Mouse (Mus musculus) kidney, postnatal 0 days (tissue): ENCODE data around the gene Qprt. TPM values are rescaled to one million over a fixed set of nuclear protein-coding genes. Genes with fewer than 3 reads are reported as not detected.

Experiments
- ATAC-seq: fragments of 200-750 bp; cut with Nextera tagmentation; replicated peaks from 2 replicates; pipeline ENCODE4 v1.8.0; 2017; ENCODE audit warnings: low read depth, moderate number of reproducible peaks, moderate TSS enrichment, moderate library complexity; ENCODE audit not compliant: low FRiP score
- DNase-seq: peaks from one replicate; pipeline ENCODE4 v3.0.0-alpha.2; 2016; ENCODE audit warnings: low spot score
- H3K27ac ChIP-seq: fragments of 300-500 bp; sonication (generic); 2 replicates; pipeline ENCODE4 v1.5.1; 2014; ENCODE audit warnings: mild to moderate bottlenecking
- H3K27me3 ChIP-seq: fragments of 300-500 bp; sonication (generic); 2 replicates; pipeline ENCODE4 v1.6.1; 2014; ENCODE audit warnings: low read length, mixed read lengths; ENCODE audit not compliant: insufficient read depth
- H3K36me3 ChIP-seq: fragments of 300-500 bp; sonication (generic); 2 replicates; pipeline ENCODE4 v1.6.1; 2014; ENCODE audit warnings: low read length, mixed read lengths; ENCODE audit not compliant: insufficient read depth
- H3K4me1 ChIP-seq: fragments of 300-500 bp; sonication (generic); replicated peaks from 2 replicates; pipeline ENCODE4 v1.6.1; 2014; ENCODE audit warnings: antibody characterized with exemption, low read length, mixed read lengths; ENCODE audit not compliant: insufficient read depth
- H3K4me2 ChIP-seq: fragments of 300-500 bp; sonication (generic); 2 replicates; pipeline ENCODE4 v1.6.1; 2014; ENCODE audit warnings: mild to moderate bottlenecking, low read length, moderate library complexity, mixed read lengths
- H3K4me3 ChIP-seq: fragments of 300-500 bp; sonication (generic); replicated peaks from 2 replicates; pipeline ENCODE4 v1.5.1; 2014; ENCODE audit warnings: low read depth, low read length
- H3K9ac ChIP-seq: fragments of 300-500 bp; sonication (generic); 2 replicates; pipeline ENCODE4 v1.6.1; 2014; ENCODE audit warnings: low read depth, low read length
- H3K9me3 ChIP-seq: fragments of 300-500 bp; sonication (generic); replicated peaks from 2 replicates; pipeline ENCODE4 v1.6.1; 2016; ENCODE audit warnings: low read length, inconsistent platforms, mixed read lengths
- CTCF ChIP-seq: IDR thresholded peaks from 2 replicates; pipeline ENCODE4 v1.5.1; 2016; ENCODE audit warnings: antibody characterized with exemption, low read depth, mild to moderate bottlenecking, moderate library complexity
- WGBS: fragments of 180-500 bp; shearing (Covaris S2); extraction: QIAGEN DNeasy Blood & Tissue Kit; methylation state at CpG from one replicate; pipeline ENCODE4 v1.1.7; 2014; 5-methylcytosine and 5-hydroxymethylcytosine counted together
- polyA plus RNA-seq: library from polyadenylated mRNA; unstranded; fragments of >200 nt; fragmentation: Nextera tagmentation; extraction: Ambion mirVana; gene quantifications from 2 replicates; pipeline ENCODE4 v1.2.1, GENCODE M21; 2015

Gene Qprt
- 37.4 and 43.7 TPM in 2 replicates for polyA plus RNA-seq

DNA sequence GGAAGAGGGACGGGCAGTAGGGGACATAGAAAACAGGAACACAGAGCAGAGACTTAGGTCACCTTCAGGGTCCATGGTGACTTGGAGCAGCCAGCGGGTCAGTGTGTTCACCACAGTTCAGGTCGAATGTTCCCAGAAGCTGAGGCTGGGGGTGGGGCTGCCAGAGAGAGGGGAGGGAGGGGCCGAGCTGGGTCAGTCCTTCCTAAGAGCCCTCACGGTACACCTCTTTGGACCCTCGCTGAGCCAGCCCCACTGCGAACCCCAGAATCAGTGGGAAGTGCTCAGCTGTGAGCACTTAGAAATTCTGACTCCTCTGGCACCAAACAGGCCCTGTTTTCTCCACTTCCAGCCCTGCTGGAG lies at the start of gene Qprt:
Gene Qprt (minus strand): TSS at position 316 of the 360 bp plus-strand sequence.
- Histone ChIP-seq H3K4me2 (peak within 1 kb of the TSS; percentile 42), H3K36me3 (no peaks in the 10 kb centered on the region), H3K4me1 (peaks cover 19% of the 10 kb centered on the region), H3K9ac (peak within 1 kb of the TSS; percentile 42; the same call in 1 of the 2 replicates), H3K9me3 (no peaks in the 10 kb centered on the region), H3K27me3 (no peaks in the 10 kb centered on the region), H3K4me3 (0 out of 2 replicates have a peak within 1 kb of the TSS, but pooled peaks have one; percentile 16), H3K27ac (peak within 1 kb of the TSS; percentile 78)
- DNase-seq (peak; percentile 17), ATAC-seq (peak; percentile 70)
- TF ChIP-seq CTCF: no peak
- 19% methylated on average over 7 of the region's 7 CpGs for WGBS

GRCm38 (mm10) chr7:127166501-127166900 lies 44.5 kb upstream of the Qprt start:
- H3K36me3 ChIP-seq: no peaks in the 10 kb centered on the region
- no peak for ATAC-seq

GRCm38 (mm10) chr7:127165607-127166493 lies 43.8 kb upstream of the Qprt start:
- H3K4me2 ChIP-seq: no peak overlapping the region
- TF ChIP-seq CTCF: no peak
- H3K9me3 ChIP-seq: no peaks in the 10 kb centered on the region
- DNase-seq (no peak), ATAC-seq (no peak)
- no peak overlapping the region for H3K4me3 ChIP-seq
- H3K9ac ChIP-seq: no peak overlapping the region
- H3K27me3 ChIP-seq: no peaks in the 10 kb centered on the region
- WGBS: 77% methylated on average over 12 of the region's 12 CpGs
- H3K4me1 ChIP-seq: no peaks in the 10 kb centered on the region
- no peaks in the 10 kb centered on the region for H3K36me3 ChIP-seq
- no peak overlapping the region for H3K27ac ChIP-seq

More at GRCm38 (mm10) chr7:127166501-127166900, 44.5 kb upstream of the Qprt start:
- no peaks in the 10 kb centered on the region for H3K4me1 ChIP-seq
- no peak overlapping the region for H3K4me2 ChIP-seq
- WGBS: 80% methylated on average over 5 of the region's 5 CpGs
- H3K27me3 ChIP-seq: no peaks in the 10 kb centered on the region
- no peak overlapping the region for H3K9ac ChIP-seq
- no peak overlapping the region for H3K27ac ChIP-seq
- no peak for TF ChIP-seq CTCF
- no peak for DNase-seq
- H3K4me3 ChIP-seq: no peak overlapping the region
- no peaks in the 10 kb centered on the region for H3K9me3 ChIP-seq

- no peak overlapping the region for H3K27ac ChIP-seq
- no peak for DNase-seq
- 82% methylated on average over 4 of the region's 4 CpGs for WGBS
- H3K36me3 ChIP-seq: no peaks in the 10 kb centered on the region
- no peak overlapping the region for H3K4me3 ChIP-seq
- no peak overlapping the region for H3K4me2 ChIP-seq
- H3K27me3 ChIP-seq: no peaks in the 10 kb centered on the region
- H3K9me3 ChIP-seq: no peaks in the 10 kb centered on the region
- H3K9ac ChIP-seq: no peak overlapping the region
- no peak for TF ChIP-seq CTCF
- ATAC-seq: no peak
- no peaks in the 10 kb centered on the region for H3K4me1 ChIP-seq
Observed at GRCm38 (mm10) chr7:127164002-127164401, 42.0 kb upstream of the Qprt start.

DNA sequence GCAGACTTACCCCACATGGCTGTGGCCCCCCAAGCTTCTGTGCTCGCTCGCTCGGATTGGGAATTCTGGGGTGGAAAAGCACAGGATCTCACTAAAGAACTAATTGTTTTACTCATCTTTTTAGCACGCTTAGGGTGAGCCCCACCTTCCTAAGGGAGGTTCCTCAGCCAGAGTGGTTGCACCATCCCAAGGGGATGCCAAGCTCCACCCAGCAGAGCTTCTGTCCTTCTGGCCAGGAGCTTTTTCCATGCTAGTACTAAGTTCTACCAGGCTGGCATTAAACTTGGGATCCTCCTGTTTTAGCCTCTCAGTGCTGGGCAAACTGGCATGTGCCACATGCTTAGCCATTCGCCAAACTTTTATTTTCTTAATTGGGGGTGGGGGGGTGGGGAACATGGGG lies 40.5 kb upstream of the Qprt start:
- 87% methylated on average over 5 of the region's 5 CpGs for WGBS
- no peak overlapping the region for H3K27ac ChIP-seq
- no peaks in the 10 kb centered on the region for H3K27me3 ChIP-seq
- no peaks in the 10 kb centered on the region for H3K9me3 ChIP-seq
- no peaks in the 10 kb centered on the region for H3K4me1 ChIP-seq
- H3K4me2 ChIP-seq: no peak overlapping the region
- DNase-seq (no peak), ATAC-seq (no peak)
- no peaks in the 10 kb centered on the region for H3K36me3 ChIP-seq
- TF ChIP-seq CTCF: no peak
- H3K9ac ChIP-seq: no peak overlapping the region
- H3K4me3 ChIP-seq: no peak overlapping the region

GRCm38 (mm10) chr7:127157548-127157947 lies 35.5 kb upstream of the Qprt start:
- WGBS: 76% methylated on average over 4 of the region's 4 CpGs
- DNase-seq: no peak

More at GRCm38 (mm10) chr7:127157548-127157947, 35.5 kb upstream of the Qprt start:
- no peaks in the 10 kb centered on the region for H3K4me1 ChIP-seq
- no peak overlapping the region for H3K4me3 ChIP-seq
- no peak for ATAC-seq
- TF ChIP-seq CTCF: no peak
- H3K9me3 ChIP-seq: no peaks in the 10 kb centered on the region
- H3K27me3 ChIP-seq: no peaks in the 10 kb centered on the region
- H3K36me3 ChIP-seq: no peaks in the 10 kb centered on the region
- H3K9ac ChIP-seq: no peak overlapping the region
- no peak overlapping the region for H3K27ac ChIP-seq
- no peak overlapping the region for H3K4me2 ChIP-seq
